Mouse (Mus musculus) T-helper 17 cell (primary cell): ENCODE results near the gene Fads2.

Experiments used
- in situ Hi-C, 2 experiments: fragments of 300-600 bp; cut with MboI, MseI; formaldehyde crosslinking; loops; 1 replicate in 1 of 2; 2 replicates in 1 of 2; pipeline ENCODE4 v1.15.1; 2025; ENCODE audit warnings: high pct_unique_total_duplicates in 2 of 2

Fads2 gene

GRCm38 (mm10) chr19:10105034-10105493 is 3.5 kb upstream of the Fads2 start:
- in situ Hi-C loops, result loop anchor here in 1 of 2 experiments (5.0 kb wide), 1 partner anchor 968 kb away; the partner anchor contains the start of gene Asrgl1

GRCm38 (mm10) chr19:10104234-10104633 is 2.7 kb upstream of the Fads2 start:
- in situ Hi-C loops, result no loop called here

GRCm38 (mm10) chr19:10102054-10102700 is 631 bp upstream of the Fads2 start:
- in situ Hi-C loops, result no loop called here

- in situ Hi-C loops, result no loop called here
Observed at GRCm38 (mm10) chr19:10100631-10101071, 895 bp downstream of the Fads2 start.

GRCm38 (mm10) chr19:10097826-10098225 is 3.7 kb downstream of the Fads2 start:
- in situ Hi-C loops, result loop anchor here (5.0 kb wide), 2 partner anchors 89 to 99 kb away; no protein-coding TSS in a partner anchor

GRCm38 (mm10) chr19:10096371-10096876 is 5.1 kb downstream of the Fads2 start:
- in situ Hi-C loops, result loop anchor here (5.0 kb wide), 2 partner anchors 91 to 101 kb away; no protein-coding TSS in a partner anchor

GRCm38 (mm10) chr19:10094695-10095094 is 6.9 kb downstream of the Fads2 start:
- in situ Hi-C loops, result loop anchor here (5.0 kb wide), 2 partner anchors 93 to 103 kb away; no protein-coding TSS in a partner anchor

GRCm38 (mm10) chr19:10093829-10094228 is 7.7 kb downstream of the Fads2 start:
- in situ Hi-C loops, result no loop called here

- in situ Hi-C loops, result no loop called here
Observed at GRCm38 (mm10) chr19:10086976-10087375, 14.6 kb downstream of the Fads2 start.

- in situ Hi-C loops, result no loop called here
Observed at GRCm38 (mm10) chr19:10085454-10085853, 16.1 kb downstream of the Fads2 start.

GRCm38 (mm10) chr19:10082105-10082504 is 19.4 kb downstream of the Fads2 start:
- in situ Hi-C loops, result no loop called here

GRCm38 (mm10) chr19:10080384-10080783 is 21.2 kb downstream of the Fads2 start:
- in situ Hi-C loops, result no loop called here

GRCm38 (mm10) chr19:10078392-10078791 is 23.2 kb downstream of the Fads2 start:
- in situ Hi-C loops, result no loop called here

- in situ Hi-C loops, result no loop called here
Observed at GRCm38 (mm10) chr19:10073145-10073544, 28.4 kb downstream of the Fads2 start.

GRCm38 (mm10) chr19:10071892-10072291 is 29.7 kb downstream of the Fads2 start:
- in situ Hi-C loops, result no loop called here

- in situ Hi-C loops, result no loop called here
Observed at GRCm38 (mm10) chr19:10071166-10071565, 30.4 kb downstream of the Fads2 start.

GRCm38 (mm10) chr19:10070186-10070980 is 31.2 kb downstream of the Fads2 start:
- in situ Hi-C loops, result no loop called here

GRCm38 (mm10) chr19:10067701-10068100 is 33.8 kb downstream of the Fads2 start:
- in situ Hi-C loops, result no loop called here

GRCm38 (mm10) chr19:10066502-10066901 is 35.0 kb downstream of the Fads2 start:
- in situ Hi-C loops, result no loop called here

- in situ Hi-C loops, result no loop called here
Observed at GRCm38 (mm10) chr19:10066189-10066500, 35.4 kb downstream of the Fads2 start.

- in situ Hi-C loops, result no loop called here
Observed at GRCm38 (mm10) chr19:10065465-10066188, 35.9 kb downstream of the Fads2 start.
